Mouse (Mus musculus): ENCODE results near the gene Igbp1b.

GRCm38 (mm10) chr6:138620786-138621185, 37.6 kb downstream of the Igbp1b start:
- TF ChIP-seq CTCF (IDR thresholded peaks at IDR 0.05; ENCODE audit: borderline replicate concordance, extremely low read depth, insufficient read depth, insufficient read length) (no peak), POLR2A (IDR thresholded peaks at IDR 0.05; ENCODE audit: borderline replicate concordance, extremely low read depth, insufficient read depth, insufficient read length, poor library complexity, severe bottlenecking) (no peak)

Data from brain, embryonic 14.5 days (tissue).